Mouse (Mus musculus) lung, postnatal 36 days (tissue): ENCODE data around the gene Atp6v1g1.

Source experiments
- DNase-seq: peaks from one replicate; pipeline ENCODE4 v3.0.0; 2022; ENCODE audit warnings: mixed read lengths

Atp6v1g1 gene

DNA sequence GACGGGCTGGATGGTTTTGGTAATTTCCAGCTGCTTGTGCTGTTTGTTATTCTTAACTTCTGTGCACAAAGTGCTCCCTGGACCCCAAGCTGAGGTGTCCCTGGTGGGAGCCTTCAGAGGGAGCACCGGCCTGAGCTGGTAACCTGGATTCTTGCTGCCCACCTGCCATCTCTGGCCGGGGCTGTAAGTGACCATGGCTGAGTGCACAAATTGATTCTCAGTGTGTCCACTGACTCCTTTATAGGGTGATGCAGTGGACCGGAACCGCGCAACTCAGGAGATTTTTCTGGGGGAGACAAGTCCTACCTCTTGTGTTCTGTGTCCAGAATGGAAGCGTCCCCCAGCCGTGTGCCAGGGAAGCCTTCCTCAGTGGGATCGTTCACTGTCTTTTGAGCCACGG is 40.6 kb downstream of the Atp6v1g1 start:
- no peak for DNase-seq

DNA sequence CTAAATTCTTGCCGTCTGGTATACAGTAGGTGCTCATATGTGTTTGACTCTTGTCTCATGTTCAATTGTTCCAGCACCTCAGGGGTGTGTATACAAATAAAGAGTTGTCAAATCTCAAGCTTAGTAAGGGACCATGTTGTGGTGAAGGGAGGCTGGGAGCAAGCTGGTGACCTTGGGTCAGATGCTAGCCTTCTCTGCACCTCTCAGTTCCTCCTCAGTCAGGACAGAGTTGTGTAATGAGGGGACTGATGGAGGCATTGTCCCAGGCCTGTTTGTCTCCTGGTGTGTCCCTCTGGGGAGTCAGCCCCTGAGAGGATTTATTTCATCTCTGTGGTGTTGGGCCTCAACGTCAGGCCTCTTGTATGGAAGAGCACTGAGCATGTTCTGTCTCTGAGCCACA is 41.7 kb downstream of the Atp6v1g1 start:
- no peak for DNase-seq

DNA sequence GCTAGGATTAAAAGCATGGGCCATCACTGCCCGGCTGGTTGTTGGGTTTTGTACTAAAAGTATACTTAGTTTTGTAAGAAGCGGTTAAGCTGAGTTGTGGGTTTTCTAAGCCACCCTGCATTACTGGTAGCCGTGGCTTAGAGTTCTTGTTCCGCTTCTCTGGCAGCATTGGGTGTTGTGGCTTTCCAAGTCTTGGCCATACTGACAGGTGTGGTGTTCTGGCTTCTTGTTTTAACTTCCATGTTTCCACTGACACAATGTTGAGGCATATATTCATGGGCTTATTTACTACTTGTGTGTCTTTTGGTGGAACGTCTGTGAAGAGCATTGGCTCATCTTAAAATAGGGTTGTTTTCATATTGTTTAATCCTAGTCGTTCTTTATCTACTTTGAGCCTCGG is 45.4 kb downstream of the Atp6v1g1 start:
- peak; percentile 38 for DNase-seq

DNA sequence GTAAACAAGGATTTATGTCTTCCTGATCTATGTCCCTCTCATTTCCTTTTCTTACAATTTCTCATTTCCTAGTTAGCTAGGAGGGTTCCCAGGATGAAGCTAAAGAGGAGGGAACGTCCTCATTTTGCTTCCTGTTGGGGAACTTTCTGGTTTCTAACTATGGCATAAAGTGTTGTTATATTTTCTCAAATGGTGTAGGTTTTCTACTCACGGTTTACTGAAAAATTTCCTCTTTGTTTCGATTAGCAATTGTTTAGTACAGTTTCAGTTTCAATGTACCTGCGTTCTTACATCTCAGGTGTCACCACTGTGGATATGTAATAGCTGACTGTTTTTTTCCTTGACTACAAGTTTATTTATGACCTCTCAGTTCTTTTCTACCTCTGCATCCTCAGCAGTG is 46.0 kb downstream of the Atp6v1g1 start:
- no peak for DNase-seq

DNA sequence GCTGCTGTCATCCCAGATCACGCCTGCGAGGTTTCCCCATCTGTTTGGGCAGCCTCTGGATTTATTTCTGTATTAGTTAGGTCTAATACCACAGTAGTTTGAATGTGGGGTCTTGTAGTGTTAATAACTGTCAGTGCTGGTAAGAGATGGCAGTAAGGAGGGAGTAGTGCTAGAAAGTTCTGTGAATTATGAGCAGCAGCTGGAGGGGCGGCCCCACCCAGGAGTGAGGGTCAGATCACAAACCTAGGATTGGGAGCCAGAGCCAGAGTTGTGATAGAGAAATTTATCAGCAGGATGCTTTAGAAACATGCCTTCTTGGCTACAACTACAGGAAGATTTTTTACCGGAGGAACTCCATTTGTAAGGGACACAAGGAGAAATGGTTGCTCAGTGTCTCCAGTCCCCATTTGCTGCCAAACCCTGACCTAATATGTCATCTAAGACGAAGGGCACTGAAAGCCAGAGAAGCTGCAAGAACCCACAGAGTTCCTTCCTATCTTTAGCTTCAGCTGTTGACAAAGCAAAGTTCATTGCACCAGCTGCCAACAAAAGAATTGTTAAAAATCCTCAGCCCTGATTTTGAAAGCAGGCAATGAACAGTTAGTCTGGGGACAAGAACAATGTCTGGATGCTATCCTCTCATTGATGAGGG is 50.0 kb downstream of the Atp6v1g1 start:
- DNase-seq = peak; percentile 38

DNA sequence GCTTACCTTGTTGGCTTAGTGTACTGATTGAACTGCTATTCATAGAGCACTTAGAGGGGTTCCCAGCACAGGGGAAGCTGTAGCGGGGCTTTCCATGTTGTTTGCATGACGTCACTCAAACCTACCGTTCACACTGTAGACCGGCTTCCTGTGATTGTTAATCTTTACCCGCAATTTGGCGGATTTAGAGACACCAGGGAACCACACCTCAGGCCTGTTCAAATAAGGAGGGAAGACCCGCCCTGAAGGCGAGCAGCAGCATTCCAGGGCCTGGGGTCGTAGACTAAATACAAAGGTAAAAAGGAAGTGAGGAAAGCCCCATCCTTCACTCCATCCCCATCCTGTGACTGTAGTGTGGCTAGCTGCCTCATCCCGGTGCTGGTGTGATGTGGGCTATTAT is 50.7 kb downstream of the Atp6v1g1 start:
- no peak for DNase-seq

DNA sequence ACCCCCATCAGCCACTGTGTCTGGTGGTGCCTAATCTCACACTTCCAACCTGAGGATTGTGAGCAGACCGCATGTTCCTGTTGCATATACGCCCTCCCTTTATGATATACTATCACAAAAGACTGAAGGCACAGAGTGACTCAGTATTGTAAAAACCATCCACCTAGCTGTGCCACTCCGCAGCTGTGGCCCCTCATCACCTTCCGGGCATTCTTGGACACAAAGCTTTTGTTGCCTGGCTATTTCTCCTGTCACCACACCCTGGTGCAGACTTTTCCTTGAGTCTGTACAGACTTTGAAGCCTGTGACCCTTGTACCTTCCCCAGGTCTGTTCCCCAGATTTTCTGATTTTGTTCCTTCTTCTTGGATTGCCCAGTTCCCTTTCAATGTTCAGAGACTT is 51.4 kb downstream of the Atp6v1g1 start:
- no peak for DNase-seq
